In the genomic region with DNA sequence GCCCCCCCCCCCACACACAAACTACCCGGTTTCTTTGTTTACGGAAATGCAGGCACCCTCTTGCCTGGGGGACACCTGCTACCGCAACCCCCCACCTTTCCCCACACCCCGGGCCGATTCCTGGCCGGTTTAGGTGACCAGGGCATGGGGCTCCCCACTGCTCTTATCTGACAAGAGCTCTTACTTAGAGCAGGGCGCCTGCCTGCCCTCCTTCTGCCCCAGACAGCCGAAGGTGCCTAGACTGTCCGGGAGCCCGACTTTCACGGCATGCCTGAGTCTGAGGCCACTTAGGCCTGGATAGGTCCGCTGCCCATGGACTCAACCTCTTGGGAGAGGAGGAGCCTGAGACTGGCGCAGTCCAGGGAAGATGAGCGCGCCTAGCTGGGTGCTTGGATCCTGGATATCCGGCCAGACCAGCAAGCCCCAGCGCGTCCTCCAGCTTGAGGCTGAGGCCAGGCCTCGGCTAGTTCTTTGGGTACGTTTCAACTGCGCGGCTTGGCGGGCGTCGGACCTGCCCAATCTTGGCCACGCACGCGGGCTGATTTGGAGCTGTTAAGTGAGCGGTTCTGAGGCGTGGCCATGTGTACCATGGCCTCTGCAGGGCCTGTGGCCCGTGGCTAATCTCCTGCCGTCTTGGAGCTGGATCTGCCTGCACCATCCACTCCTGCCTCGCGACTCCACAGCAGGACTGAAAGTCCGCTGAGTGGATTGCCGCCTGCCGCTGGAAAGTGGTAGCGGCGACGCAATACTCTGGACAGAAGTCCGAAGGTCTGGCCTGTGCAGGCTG, we compare ENCODE assay signal across 9 mouse cellular contexts. TPM values are rescaled to one million over a fixed set of nuclear protein-coding genes. Genes with fewer than 3 reads are reported as not detected.
A peak's percentile ranks its signal among the peaks of the same experiment; 100 is the strongest.
DNase-seq lines count a peak whose midpoint lies in the region; ATAC-seq and TF ChIP-seq lines count a peak whose summit lies in the region.
"Had no signal": no experiment of that assay in that cellular context is flagged by ENCODE, and none has a peak within 500 bp of the region (broad histone marks: within the 10 kb centered on the region; RNA-seq: fewer than 3 reads in every experiment).

No protein-coding gene starts in this region.

- peak overlapping the region; percentile 0; the same call in 1 of the 2 replicates for H3K9ac ChIP-seq in heart, embryonic 12.5 days
- 0 out of 2 replicates have a peak overlapping the region, but pooled peaks have one; percentile 3 for H3K9ac ChIP-seq in midbrain, embryonic 15.5 days

- peak overlapping the region; percentile 20 for H3K4me3 ChIP-seq in heart, embryonic 12.5 days
- 0 out of 2 replicates have a peak overlapping the region, but pooled peaks have one; percentile 1 for H3K4me3 ChIP-seq in midbrain, embryonic 15.5 days
- no peak overlapping the region for H3K4me3 ChIP-seq in thymus, adult 2 months (ENCODE audit: control insufficient read depth, insufficient read depth, low read length)

- TF ChIP-seq CTCF in thymus, adult 2 months (IDR thresholded peaks at IDR 0.05; ENCODE audit: borderline replicate concordance, control insufficient read depth, extremely low read depth, insufficient read depth, low read length, poor library complexity), result no peak

- DNase-seq in ovary, postnatal 36 days (ENCODE audit: low spot score), result peak; percentile 53
- DNase-seq in ovary, postnatal 14 days (ENCODE audit: low spot score), result no peak
- DNase-seq in kidney, postnatal 10 days, result peak; percentile 79
- DNase-seq in spleen, postnatal 36 days (ENCODE audit: low spot score in 2 of 2), result no peak
- DNase-seq in left cerebral cortex, adult 18-20 months (ENCODE audit: low spot score in 2 of 2), result no peak
- no peak for DNase-seq in thymus, adult 2 months

- H3K27ac ChIP-seq in heart, embryonic 12.5 days (ENCODE audit: poor library complexity, severe bottlenecking), result no peak overlapping the region
- no peak overlapping the region for H3K27ac ChIP-seq in midbrain, embryonic 15.5 days
- H3K27ac ChIP-seq in thymus, adult 2 months (ENCODE audit: control insufficient read depth, insufficient read depth, low read length), result no peak overlapping the region

- peak overlapping the region; percentile 57 for H3K4me2 ChIP-seq in heart, embryonic 12.5 days
- H3K4me2 ChIP-seq in midbrain, embryonic 15.5 days, result peak overlapping the region; percentile 28

- no peak for TF ChIP-seq POLR2A in thymus, adult 2 months (IDR thresholded peaks at IDR 0.05; ENCODE audit: control insufficient read depth, extremely low read depth, insufficient read depth, low read length, poor library complexity)

- 2% methylated on average over 41 of the region's 41 CpGs for WGBS in heart, embryonic 12.5 days
- 2% methylated on average over 41 of the region's 41 CpGs for WGBS in midbrain, embryonic 15.5 days
- WGBS in thymus, adult 2 months, result 8% methylated on average over 41 of the region's 41 CpGs

- ATAC-seq in heart, embryonic 12.5 days (ENCODE audit: insufficient number of reproducible peaks, low FRiP score), result no peak
- no peak for ATAC-seq in midbrain, embryonic 15.5 days (replicated peaks)

- H3K27me3 ChIP-seq in heart, embryonic 12.5 days (replicated peaks), result peaks cover 80% of the 10 kb centered on the region
- peaks cover 77% of the 10 kb centered on the region for H3K27me3 ChIP-seq in midbrain, embryonic 15.5 days (replicated peaks)
- H3K27me3 ChIP-seq in thymus, adult 2 months (ENCODE audit: control insufficient read depth, insufficient read depth, low read length), result peaks cover 55% of the 10 kb centered on the region

- no peaks in the 10 kb centered on the region for H3K9me3 ChIP-seq in heart, embryonic 12.5 days (replicated peaks)
- H3K9me3 ChIP-seq in midbrain, embryonic 15.5 days, result no peaks in the 10 kb centered on the region

- H3K36me3 ChIP-seq in heart, embryonic 12.5 days, result no peaks in the 10 kb centered on the region
- H3K36me3 ChIP-seq in midbrain, embryonic 15.5 days (replicated peaks), result no peaks in the 10 kb centered on the region
- H3K36me3 ChIP-seq in thymus, adult 2 months (ENCODE audit: control insufficient read depth, insufficient read depth, low read length), result no peaks in the 10 kb centered on the region

- H3K4me1 ChIP-seq in heart, embryonic 12.5 days (replicated peaks), result peaks cover 57% of the 10 kb centered on the region
- H3K4me1 ChIP-seq in midbrain, embryonic 15.5 days, result peaks cover 53% of the 10 kb centered on the region
- peaks cover 39% of the 10 kb centered on the region for H3K4me1 ChIP-seq in thymus, adult 2 months (replicated peaks; ENCODE audit: control insufficient read depth, insufficient read depth, low read length)

RNA-seq across cellular contexts. Expression of a gene that starts 4.0 kb away (rescaled TPM):
- polyA plus RNA-seq in heart, embryonic 12.5 days (2016; fragmentation: Nextera tagmentation; extraction: Ambion mirVana), result 7.3 and 8.8 TPM in 2 replicates
- polyA plus RNA-seq in midbrain, embryonic 15.5 days (2015; fragmentation: Nextera tagmentation; extraction: Ambion mirVana), result 9.6 and 9.7 TPM in 2 replicates
- 10 to 100 TPM in 1 of 2 experiments, 1 to 10 TPM in 1; 8.3 to 13.3 TPM for total RNA-seq in left cerebral cortex, adult 18-20 months (2021)
- 8.1 and 8.2 TPM in 2 replicates for polyA plus RNA-seq in thymus, adult 2 months (2012; rRNA removed)

RNA-seq across cellular contexts. Expression of a gene that starts 22.0 kb away (rescaled TPM):
- polyA plus RNA-seq in heart, embryonic 12.5 days (2016; fragmentation: Nextera tagmentation; extraction: Ambion mirVana), result 29.3 and 30.5 TPM in 2 replicates
- 17.6 and 19.6 TPM in 2 replicates for polyA plus RNA-seq in midbrain, embryonic 15.5 days (2015; fragmentation: Nextera tagmentation; extraction: Ambion mirVana)
- total RNA-seq in left cerebral cortex, adult 18-20 months (2021), result 1 to 10 TPM; 1.8 to 2.2 TPM
- polyA plus RNA-seq in thymus, adult 2 months (2012; rRNA removed), result 20.6 and 22.5 TPM in 2 replicates

RNA-seq across cellular contexts. Expression of a gene that starts 41.3 kb away (rescaled TPM):
- polyA plus RNA-seq in heart, embryonic 12.5 days (2016; fragmentation: Nextera tagmentation; extraction: Ambion mirVana), result 13.2 and 14.9 TPM in 2 replicates
- polyA plus RNA-seq in midbrain, embryonic 15.5 days (2015; fragmentation: Nextera tagmentation; extraction: Ambion mirVana), result 23.7 and 24.7 TPM in 2 replicates
- total RNA-seq in left cerebral cortex, adult 18-20 months (2021), result 10 to 100 TPM; 46.0 to 49.9 TPM
- 54.7 and 56.8 TPM in 2 replicates for polyA plus RNA-seq in thymus, adult 2 months (2012; rRNA removed)

RNA-seq across cellular contexts. Expression of a gene that starts 56.8 kb away (rescaled TPM):
- not detected in 2 replicates for polyA plus RNA-seq in heart, embryonic 12.5 days (2016; fragmentation: Nextera tagmentation; extraction: Ambion mirVana)
- polyA plus RNA-seq in midbrain, embryonic 15.5 days (2015; fragmentation: Nextera tagmentation; extraction: Ambion mirVana), result not detected in 2 replicates
- not detected for total RNA-seq in left cerebral cortex, adult 18-20 months (2021)
- 0.11 and 0.17 TPM in 2 replicates for polyA plus RNA-seq in thymus, adult 2 months (2012; rRNA removed)
- total RNA-seq: layer of hippocampus, postnatal 10 days had no signal

Comparison
In these comparisons a context has a peak if more than half of its experiments do, and no peak if none do; other contexts are left out.
1. DNase-seq: peak in ovary, postnatal 36 days (single experiment) and kidney, postnatal 10 days (single experiment); none in ovary, postnatal 14 days (single experiment), spleen, postnatal 36 days (0 of 2), left cerebral cortex, adult 18-20 months (0 of 2) and thymus, adult 2 months (single experiment).